Mouse (Mus musculus) gastrocnemius, adult 2 months (tissue): ENCODE data around the gene Kcnj14. TPM values are rescaled to one million over a fixed set of nuclear protein-coding genes. Genes with fewer than 3 reads are reported as not detected.

Experiments
- DNase-seq: peaks from one replicate; pipeline ENCODE4 v3.0.0; 2022
- H3K27ac ChIP-seq: fragments of 200-600 bp; 2 replicates; pipeline ENCODE4 v1.8.1; 2022; ENCODE audit warnings: mild to moderate bottlenecking
- H3K4me3 ChIP-seq: fragments of 200-600 bp; 2 replicates; pipeline ENCODE4 v1.8.1; 2022; ENCODE audit warnings: mild to moderate bottlenecking, moderate library complexity
- CTCF ChIP-seq: fragments of 200-600 bp; IDR thresholded peaks from 2 replicates; pipeline ENCODE4 v1.8.1; 2022; ENCODE audit warnings: antibody characterized with exemption, mild to moderate bottlenecking, moderate library complexity
- intact Hi-C: fragments of 180-260 bp; cut with DNase I; formaldehyde crosslinking; loops from one replicate; pipeline ENCODE4 v1.15.1; 2025
- total RNA-seq, 2 experiments: library from RNA; stranded (reverse); gene quantifications; 2 replicates each; pipeline ENCODE4 v1.2.3; 2021

Kcnj14 gene
- total RNA-seq, 2 experiments from 2014 or later: 0.20 TPM; not detected in 1

DNA sequence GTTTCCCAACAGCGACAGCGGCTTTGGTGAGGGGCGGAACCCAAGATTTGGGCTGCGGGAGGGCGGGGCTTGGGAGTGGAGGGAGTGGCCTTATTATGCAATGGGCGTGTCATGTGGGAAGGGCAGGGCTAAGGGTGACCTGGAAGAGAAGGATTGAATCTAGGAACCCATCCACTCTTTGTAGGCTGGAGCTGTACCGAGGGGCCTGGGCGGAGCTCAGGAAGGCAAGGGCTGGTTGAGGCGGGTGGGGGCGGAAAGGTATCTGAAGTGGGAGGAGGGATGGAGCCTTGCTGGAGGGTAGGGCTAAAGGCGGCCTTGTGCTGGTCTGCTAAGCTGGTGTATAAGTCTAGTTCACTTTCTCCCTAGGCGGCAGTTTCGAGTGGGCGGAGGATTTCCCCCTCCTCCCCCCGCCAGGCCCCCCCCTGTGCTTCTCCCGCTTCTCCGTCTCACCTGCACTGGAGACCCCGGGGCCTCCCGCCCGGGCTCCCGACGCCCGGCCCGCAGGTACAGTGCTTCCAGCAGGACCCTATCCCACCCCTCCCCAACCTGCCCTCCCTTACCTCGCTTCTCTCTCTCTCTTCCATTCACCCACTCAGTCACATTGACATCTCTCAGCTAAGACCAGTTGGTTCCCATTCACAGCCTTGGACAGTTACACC, 23.9 kb downstream of the Kcnj14 start:
- Histone ChIP-seq H3K27ac (no peak overlapping the region), H3K4me3 (peak overlapping the region; percentile 69)
- intact Hi-C loops: loop anchor here (1.0 kb wide), 1 partner anchor 61 kb away; no protein-coding TSS in a partner anchor
- no peak for TF ChIP-seq CTCF
- DNase-seq: no peak

- intact Hi-C loops: no loop called here
- DNase-seq: no peak
- no peak for TF ChIP-seq CTCF
- peak overlapping the region; percentile 69; the same call in 1 of the 2 replicates for H3K4me3 ChIP-seq
- no peak overlapping the region for H3K27ac ChIP-seq
Observed at GRCm38 (mm10) chr7:45800001-45800400, 24.6 kb downstream of the Kcnj14 start.

DNA sequence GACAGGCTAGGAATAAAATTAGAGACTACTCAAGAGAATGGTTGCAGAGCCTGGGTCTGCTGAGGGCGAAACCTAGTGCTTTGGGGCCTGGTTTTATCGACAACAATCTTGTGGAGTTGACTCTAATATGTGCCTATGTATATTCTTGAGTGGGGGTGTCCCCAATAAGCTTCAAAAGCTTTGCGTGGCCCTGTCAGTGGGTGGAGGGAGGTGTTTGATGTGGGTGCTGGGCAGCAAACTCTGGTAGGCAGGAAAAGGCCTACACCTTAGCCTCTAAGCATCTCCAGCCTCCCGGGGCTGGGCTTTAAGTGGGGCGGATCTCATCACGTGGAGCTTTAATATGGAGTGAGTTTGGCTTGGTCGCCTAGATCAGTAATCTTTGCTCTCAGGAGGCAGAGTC, 25.7 kb downstream of the Kcnj14 start:
- no peak for TF ChIP-seq CTCF
- intact Hi-C loops: no loop called here
- no peak for DNase-seq
- H3K4me3 ChIP-seq: peak overlapping the region; percentile 74
- no peak overlapping the region for H3K27ac ChIP-seq

- DNase-seq: no peak
- intact Hi-C loops: no loop called here
- peak overlapping the region; percentile 74 for H3K4me3 ChIP-seq
- TF ChIP-seq CTCF: no peak
- H3K27ac ChIP-seq: no peak overlapping the region
Observed at GRCm38 (mm10) chr7:45798511-45798836, 26.1 kb downstream of the Kcnj14 start.

GRCm38 (mm10) chr7:45797661-45798510, 26.7 kb downstream of the Kcnj14 start:
- Histone ChIP-seq H3K4me3 (peak overlapping the region; percentile 74), H3K27ac (no peak overlapping the region)
- intact Hi-C loops: no loop called here
- DNase-seq: no peak
- no peak for TF ChIP-seq CTCF

GRCm38 (mm10) chr7:45796950-45797349, 27.6 kb downstream of the Kcnj14 start:
- intact Hi-C loops: no loop called here
- Histone ChIP-seq H3K27ac (no peak overlapping the region), H3K4me3 (no peak overlapping the region)
- no peak for TF ChIP-seq CTCF
- DNase-seq: no peak

GRCm38 (mm10) chr7:45794971-45795370, 29.6 kb downstream of the Kcnj14 start:
- intact Hi-C loops: no loop called here
- TF ChIP-seq CTCF: no peak

DNA sequence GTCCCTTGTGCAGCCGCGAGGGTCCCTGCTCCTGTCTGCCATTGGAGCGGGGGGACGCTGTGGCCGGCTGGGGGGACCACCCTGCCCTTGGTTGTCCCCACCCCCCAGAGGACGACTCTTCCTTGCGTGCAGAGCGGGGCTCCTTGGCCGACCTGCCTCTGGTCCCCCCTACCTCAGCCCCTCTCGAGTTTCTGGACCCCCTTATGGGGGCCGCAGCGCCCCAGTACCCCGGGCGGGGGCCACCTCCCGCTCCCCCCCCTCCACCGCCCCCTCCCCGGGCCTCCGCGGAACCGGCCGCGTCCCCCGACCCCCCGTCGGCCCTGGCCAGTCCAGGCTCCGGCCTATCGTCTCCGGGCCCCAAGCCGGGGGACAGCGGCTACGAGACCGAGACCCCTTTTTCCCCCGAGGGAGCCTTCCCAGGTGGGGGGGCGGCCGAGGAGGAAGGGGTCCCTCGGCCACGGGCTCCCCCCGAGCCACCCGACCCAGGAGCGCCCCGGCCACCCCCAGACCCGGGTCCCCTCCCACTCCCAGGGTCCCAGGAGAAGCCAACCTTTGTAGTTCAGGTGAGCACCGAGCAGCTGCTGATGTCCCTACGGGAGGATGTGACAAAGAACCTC, 30.5 kb downstream of the Kcnj14 start:
- Histone ChIP-seq H3K27ac (no peak overlapping the region), H3K4me3 (no peak overlapping the region)
- DNase-seq: no peak
- TF ChIP-seq CTCF: no peak
- intact Hi-C loops: no loop called here

More at GRCm38 (mm10) chr7:45794971-45795370, 29.6 kb downstream of the Kcnj14 start:
- DNase-seq: no peak
- Histone ChIP-seq H3K4me3 (no peak overlapping the region), H3K27ac (no peak overlapping the region)

DNA sequence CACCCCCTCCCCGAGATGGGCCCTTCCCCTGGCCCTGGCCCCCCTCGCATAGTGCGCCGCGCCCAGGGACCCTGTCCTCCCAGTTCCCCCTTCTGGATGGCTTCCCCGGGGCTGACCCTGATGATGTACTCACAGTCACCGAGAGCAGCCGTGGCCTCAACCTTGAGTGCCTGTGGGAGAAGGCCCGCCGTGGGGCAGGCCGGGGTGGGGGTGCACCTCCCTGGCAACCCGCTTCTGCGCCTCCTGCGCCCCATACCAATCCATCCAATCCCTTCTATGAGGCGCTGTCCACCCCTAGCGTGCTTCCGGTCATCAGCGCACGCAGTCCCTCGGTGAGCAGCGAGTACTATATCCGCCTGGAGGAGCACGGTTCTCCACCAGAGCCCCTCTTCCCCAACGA, 31.3 kb downstream of the Kcnj14 start:
- intact Hi-C loops: no loop called here
- no peak overlapping the region for H3K27ac ChIP-seq
- no peak overlapping the region for H3K4me3 ChIP-seq
- DNase-seq: no peak
- TF ChIP-seq CTCF: no peak

DNA sequence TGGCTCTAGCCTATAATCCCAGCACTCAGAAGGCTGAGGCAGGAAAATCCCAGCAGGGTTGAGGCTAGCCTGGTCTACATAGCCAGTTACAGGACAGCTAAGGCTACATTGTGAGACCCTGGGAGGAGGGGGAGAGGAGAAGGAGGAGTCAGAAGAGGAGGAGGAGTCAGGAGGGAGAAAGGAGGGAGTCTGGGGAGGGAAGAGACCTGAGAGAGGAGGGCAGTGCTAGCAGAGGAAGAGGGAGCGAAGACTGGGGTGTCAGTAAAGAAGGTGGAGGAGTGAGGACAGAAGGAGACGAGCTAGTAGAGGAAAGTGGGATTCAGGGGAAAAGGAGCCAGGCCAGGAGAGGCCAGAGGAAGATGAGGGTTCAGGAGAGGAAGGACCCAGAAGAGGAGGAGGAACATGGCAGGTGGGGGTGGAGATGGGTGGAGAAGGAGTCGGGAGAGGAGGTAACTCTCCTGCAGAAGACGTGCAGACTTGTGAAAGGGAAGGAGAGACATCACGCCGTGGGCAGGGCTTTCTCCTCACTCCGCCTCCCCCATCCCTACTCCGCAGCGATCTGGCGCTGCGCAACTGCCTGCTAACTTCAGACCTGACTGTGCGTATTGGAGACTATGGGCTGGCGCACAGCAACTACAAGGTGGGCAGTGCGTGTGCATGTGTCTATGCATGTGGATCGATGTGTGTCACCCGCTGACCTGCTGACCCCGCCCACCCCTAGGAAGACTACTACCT, 32.7 kb downstream of the Kcnj14 start:
- Histone ChIP-seq H3K27ac (no peak overlapping the region), H3K4me3 (no peak overlapping the region)
- intact Hi-C loops: no loop called here
- DNase-seq: no peak
- TF ChIP-seq CTCF: no peak

GRCm38 (mm10) chr7:45790721-45791120, 33.9 kb downstream of the Kcnj14 start:
- no peak overlapping the region for H3K27ac ChIP-seq
- no peak for TF ChIP-seq CTCF
- no peak for DNase-seq
- intact Hi-C loops: no loop called here
- no peak overlapping the region for H3K4me3 ChIP-seq

DNA sequence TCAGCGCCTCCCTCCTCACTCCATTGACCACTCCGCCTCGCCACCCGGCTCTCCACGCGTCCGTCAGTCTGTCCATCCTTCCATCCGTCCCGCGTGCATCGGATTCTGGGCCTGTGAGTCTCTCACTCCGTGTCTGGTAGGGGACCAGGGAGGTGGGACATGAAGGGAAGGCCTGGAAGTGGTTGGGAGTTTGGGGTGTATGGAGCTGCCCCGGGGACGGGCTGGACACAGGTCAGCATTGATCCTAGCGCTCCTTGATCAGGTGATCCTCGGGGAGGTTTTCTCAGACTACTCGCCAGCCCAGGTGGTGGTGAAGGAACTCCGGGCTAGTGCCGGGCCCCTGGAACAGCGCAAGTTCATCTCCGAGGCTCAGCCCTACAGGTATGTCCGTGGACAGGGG, 36.9 kb downstream of the Kcnj14 start:
- no peak overlapping the region for H3K27ac ChIP-seq
- intact Hi-C loops: no loop called here
- no peak for DNase-seq
- H3K4me3 ChIP-seq: no peak overlapping the region
- no peak for TF ChIP-seq CTCF
